Mouse (Mus musculus) cerebellum, adult 2 months (tissue): ENCODE measurements around the gene Rasgrf2.

ENCODE experiments used
- CTCF ChIP-seq: fragments of 200-500 bp; IDR thresholded peaks from 2 replicates; pipeline ENCODE4 v1.5.1; 2011; ENCODE audit warnings: low read depth, mild to moderate bottlenecking, control low read depth, low read length, moderate library complexity, borderline replicate concordance; ENCODE audit not compliant: insufficient read depth
- POLR2A ChIP-seq: fragments of 200-500 bp; IDR thresholded peaks from 2 replicates; pipeline ENCODE4 v1.6.1; 2011; ENCODE audit warnings: low read length, control low read depth, borderline replicate concordance; ENCODE audit not compliant: insufficient read depth

DNA sequence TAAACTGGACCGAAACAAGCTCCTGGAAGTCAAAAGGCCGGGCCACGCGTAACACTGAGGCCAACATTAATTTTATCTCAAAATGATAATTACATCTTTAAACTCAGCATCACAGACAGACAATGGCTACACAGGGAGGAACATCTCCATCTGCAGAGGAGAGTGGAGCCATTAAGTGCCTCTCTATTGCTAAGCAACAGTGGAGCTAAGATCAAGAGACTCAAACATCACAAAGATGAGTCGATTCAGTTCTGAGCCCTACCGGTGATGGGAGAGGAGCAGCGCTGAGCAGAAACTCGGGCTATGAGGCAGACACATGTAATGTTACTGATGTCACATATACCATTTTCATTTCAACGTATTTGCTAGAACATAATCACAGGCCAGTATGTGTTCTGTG is 191.3 kb downstream of the Rasgrf2 start:
- TF ChIP-seq CTCF (no peak), POLR2A (no peak)
